Mouse (Mus musculus) small intestine, adult 2 months (tissue): ENCODE measurements around the gene Mrtfa.

Experiments
- CTCF ChIP-seq: fragments of 200-500 bp; IDR thresholded peaks from 2 replicates; pipeline ENCODE4 v1.5.1; 2012; ENCODE audit warnings: low read depth, mild to moderate bottlenecking, control low read depth, inconsistent platforms, low read length, moderate library complexity, mixed read lengths; ENCODE audit not compliant: insufficient replicate concordance, insufficient read length; ENCODE audit errors: extremely low read depth
- POLR2A ChIP-seq: fragments of 200-500 bp; IDR thresholded peaks from 2 replicates; pipeline ENCODE4 v1.6.1; 2012; ENCODE audit warnings: low read depth, mild to moderate bottlenecking, control low read depth, inconsistent platforms, low read length, moderate library complexity

DNA sequence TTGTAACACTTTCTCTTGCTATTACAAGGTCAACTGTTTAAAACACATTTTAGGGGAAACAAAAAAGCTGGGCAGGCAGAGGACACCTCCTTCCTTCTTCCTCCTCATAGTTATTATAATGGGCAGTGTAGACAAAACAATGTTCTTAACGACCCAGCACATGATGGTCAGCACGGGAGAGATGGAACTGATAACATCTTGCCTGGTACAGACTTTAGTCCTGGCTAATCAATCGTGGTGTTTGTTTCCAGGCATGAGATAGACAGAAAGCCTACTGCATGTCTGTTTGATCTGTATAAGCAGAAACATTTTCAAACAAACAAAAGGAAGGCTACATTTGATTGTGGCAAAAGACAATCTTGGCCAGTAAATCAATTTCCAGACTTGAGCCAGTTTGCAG, 140.1 kb downstream of the Mrtfa start:
- TF ChIP-seq POLR2A (no peak), CTCF (no peak)
